Mouse (Mus musculus) heart, postnatal 0 days (tissue): Measurements from ENCODE around the gene Psmd12.

ENCODE experiments used
- CTCF ChIP-seq: IDR thresholded peaks from 2 replicates; pipeline ENCODE4 v1.5.1; 2016; ENCODE audit warnings: antibody characterized with exemption, control low read depth, low read depth
- EP300 ChIP-seq: IDR thresholded peaks from 2 replicates; pipeline ENCODE4 v1.6.1; 2016; ENCODE audit warnings: antibody characterized with exemption, low read depth

DNA sequence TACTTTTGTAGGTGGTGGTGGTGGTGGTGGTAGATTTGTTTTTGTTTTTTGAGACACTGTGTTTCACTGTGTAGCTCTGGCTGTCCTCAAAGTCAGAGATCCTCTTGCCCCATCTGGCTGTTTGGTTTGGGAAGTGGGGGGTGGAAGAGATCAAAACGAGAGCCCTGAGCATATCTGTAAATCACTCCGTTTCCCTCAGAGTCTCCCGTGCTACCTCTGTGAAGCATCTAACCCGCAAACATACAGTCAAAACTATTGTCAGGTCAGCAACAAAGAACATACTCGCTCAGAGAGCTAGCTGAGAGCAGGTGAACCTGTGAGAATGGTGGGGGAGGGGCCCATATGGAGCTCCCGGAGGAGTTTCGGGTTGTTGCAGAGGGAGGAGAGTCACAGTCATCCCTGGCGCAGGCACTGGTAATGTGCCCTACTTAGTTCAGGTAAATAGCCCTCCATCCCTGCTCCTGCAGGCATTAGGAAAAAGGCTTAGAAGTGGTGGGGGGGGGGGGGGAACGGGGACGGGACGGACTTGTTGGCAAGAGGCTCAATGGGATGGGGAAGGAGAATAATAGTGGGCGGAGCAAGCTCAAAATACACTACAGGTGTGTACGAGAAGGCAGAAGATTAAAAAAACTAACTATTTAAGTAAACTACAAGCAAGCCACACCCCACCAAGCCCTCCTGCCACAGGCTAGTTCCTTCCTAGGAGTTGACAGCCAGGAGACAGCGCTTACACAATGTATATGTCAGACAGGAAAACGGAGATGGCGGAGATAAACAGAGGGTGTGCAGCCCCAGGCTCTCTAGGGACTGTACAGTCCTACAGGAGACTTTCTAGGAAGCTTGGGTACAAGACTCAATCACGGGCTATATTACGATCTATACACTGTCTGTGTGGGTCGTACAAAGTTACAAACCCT is 24.5 kb upstream of the Psmd12 start:
- TF ChIP-seq CTCF (no peak), EP300 (no peak)
